Mouse (Mus musculus) Patski (cell line): ENCODE data around the gene Ssh3. TPM values are rescaled to one million over a fixed set of nuclear protein-coding genes. Genes with fewer than 3 reads are reported as not detected.
A peak's percentile ranks its signal among the peaks of the same experiment; 100 is the strongest.
"Not testable (repeated sequence)": the region's sequence is repeated elsewhere in the genome, so short reads cannot be mapped to it uniquely, and the experiment has no call there.

Experiments used
- ATAC-seq: fragments of 100-300 bp; one replicate; pipeline ENCODE4 v1.8.0; 2021
- CTCF ChIA-PET: fragments of 350-600 bp; sonication (Branson Sonifier 250); formaldehyde crosslinking; loops from one replicate; lab custom pipeline; 2022; ENCODE audit warnings: inconsistent platforms; lab: Charles Lee
- POLR2A ChIA-PET: fragments of 350-600 bp; sonication (Branson Sonifier 250); formaldehyde crosslinking; loops from one replicate; lab custom pipeline; 2022; ENCODE audit warnings: antibody characterized with exemption, inconsistent platforms; lab: Charles Lee
- DNase-seq: peaks from one replicate; pipeline ENCODE4 v3.0.0-alpha.2; 2011; ENCODE audit warnings: low read depth, low spot score
- H3K27me3 ChIP-seq: fragments of 371-371 bp; one replicate; pipeline ENCODE4 v1.5.1; 2021
- CTCF ChIP-seq: fragments of 100-300 bp; IDR thresholded peaks from one replicate; pipeline ENCODE4 v1.5.1; 2021
- in situ Hi-C: fragments of 300-500 bp; cut with MboI; formaldehyde crosslinking; loops from 3 replicates; pipeline ENCODE4 v1.11.1; 2018; ENCODE audit warnings: low pct_unique_long_range_greater_than_20kb, mixed read lengths
- polyA plus RNA-seq: library from polyadenylated mRNA; unstranded; gene quantifications from one replicate; pipeline ENCODE4 v1.2.3, GENCODE M21; 2021

Gene Ssh3
- polyA plus RNA-seq, 1 experiment from 2014 or later, result 71.3 TPM

DNA sequence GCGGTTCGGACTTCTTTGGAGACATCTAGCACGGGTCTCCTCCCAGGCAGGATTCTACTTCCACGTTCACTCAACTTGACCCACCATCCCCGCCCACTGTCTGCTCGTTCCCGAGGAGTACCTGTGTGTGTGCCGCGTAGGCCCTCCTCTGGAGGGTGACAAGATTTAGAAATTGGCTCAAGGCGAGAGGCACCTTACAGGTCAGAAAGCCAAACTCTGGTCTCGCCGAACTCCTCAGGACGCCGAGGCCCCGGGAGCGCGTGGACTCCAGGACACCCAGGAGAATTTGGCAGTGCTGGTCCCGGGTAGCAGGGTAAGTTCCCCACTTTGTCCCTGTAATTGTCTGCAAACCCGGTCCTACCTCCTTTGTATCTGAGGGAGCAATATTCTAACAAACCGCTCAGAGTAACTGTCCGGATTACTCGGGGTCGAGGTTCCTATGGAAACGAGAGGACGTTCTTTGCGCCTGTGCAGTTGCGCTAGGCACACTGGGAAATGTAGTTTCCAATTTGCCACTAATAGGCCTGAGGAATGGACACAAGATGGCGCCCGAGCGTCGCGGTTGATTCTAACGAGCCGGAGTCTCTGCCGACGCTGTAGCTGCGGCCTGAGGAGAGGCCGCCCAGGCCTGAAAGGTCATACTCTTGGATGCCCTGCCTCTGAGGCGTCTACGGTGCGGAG is 11.6 kb downstream of the Ssh3 start:
- DNase-seq (peak; percentile 91), ATAC-seq (peak; percentile 85)
- H3K27me3 ChIP-seq, result no peaks in the 10 kb centered on the region
- POLR2A ChIA-PET, result interaction anchor here (0.6 to 1.4 kb wide), 5 partner anchors 20 to 58 kb away, joined by 3 to 6 read pairs (median 4); partner anchors contain the start of gene Ankrd13d
- in situ Hi-C loops, result loop anchor here (5.0 to 10.0 kb wide), 2 partner anchors 55 to 157 kb away; no protein-coding TSS in a partner anchor
- TF ChIP-seq CTCF, result peak; percentile 98
- CTCF ChIA-PET, result interaction anchor here (0.7 to 3.0 kb wide), 18 partner anchors 9 to 184 kb away, joined by 3 to 12 read pairs (median 4); partner anchors contain the start of genes Grk2 and Ssh3

- H3K27me3 ChIP-seq, result no peaks in the 10 kb centered on the region
- ChIA-PET POLR2A (no interaction called here), CTCF (interaction anchor here (0.9 to 3.0 kb wide), 8 partner anchors 11 to 68 kb away, joined by 3 to 16 read pairs (median 6); no protein-coding TSS in a partner anchor)
- no peak for DNase-seq
- in situ Hi-C loops, result loop anchor here (5.0 to 10.0 kb wide), 2 partner anchors 57 to 159 kb away; no protein-coding TSS in a partner anchor
- TF ChIP-seq CTCF, result peak; percentile 71
- ATAC-seq, result no peak
These were observed 13.3 kb downstream of the Ssh3 start for GRCm38 (mm10) chr19:4255583-4256162.

GRCm38 (mm10) chr19:4254230-4254629 is 14.8 kb downstream of the Ssh3 start:
- ChIA-PET CTCF (interaction anchor here (0.7 to 2.8 kb wide), 8 partner anchors 9 to 57 kb away, joined by 3 to 16 read pairs (median 6); no protein-coding TSS in a partner anchor), POLR2A (interaction anchor here (0.5 to 2.1 kb wide), 3 partner anchors 17 to 42 kb away, joined by 3 to 6 read pairs (median 6); no protein-coding TSS in a partner anchor)
- no peak for DNase-seq
- no peak for TF ChIP-seq CTCF
- in situ Hi-C loops, result loop anchor here (10.0 kb wide), 1 partner anchor 161 kb away; no protein-coding TSS in a partner anchor
- ATAC-seq, result no peak
- H3K27me3 ChIP-seq, result no peaks in the 10 kb centered on the region

DNA sequence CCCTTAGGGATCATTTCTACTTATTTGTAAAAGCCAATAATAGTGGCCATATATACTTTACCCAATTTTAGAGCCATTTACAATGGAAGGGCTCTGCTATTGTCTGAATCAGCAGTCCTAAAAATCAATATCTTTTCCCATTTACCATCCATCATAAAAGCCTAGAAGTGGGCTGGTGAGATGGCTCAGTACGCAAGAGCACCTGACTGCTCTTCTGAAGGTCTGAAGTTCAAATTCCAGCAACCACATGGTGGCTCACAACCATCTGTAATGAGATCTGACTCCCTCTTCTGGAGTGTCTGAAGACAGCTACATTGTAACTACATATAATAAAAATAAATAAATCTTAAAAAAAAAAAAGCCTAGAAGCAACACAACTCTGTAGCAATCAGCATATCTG is 20.3 kb downstream of the Ssh3 start:
- TF ChIP-seq CTCF, result peak; percentile 25
- DNase-seq, H3K27me3 ChIP-seq, ATAC-seq: not testable (repeated sequence)
- ChIA-PET CTCF (interaction anchor here (0.7 to 2.6 kb wide), 7 partner anchors 9 to 244 kb away, joined by 3 to 8 read pairs (median 3); no protein-coding TSS in a partner anchor), POLR2A (interaction anchor here (0.7 to 1.8 kb wide), 2 partner anchors 37 to 42 kb away, joined by 3 to 4 read pairs; no protein-coding TSS in a partner anchor)
- in situ Hi-C loops, result loop anchor here (5.0 kb wide), 1 partner anchor 46 kb away; the partner anchor contains the start of gene Rad9a

- POLR2A ChIA-PET, result interaction anchor here (1.0 kb wide), 1 partner anchor 51 kb away, joined by 3 read pairs; no protein-coding TSS in a partner anchor
- DNase-seq, result no peak
- peak; percentile 51 for TF ChIP-seq CTCF
- CTCF ChIA-PET, result interaction anchor here (2.6 to 3.2 kb wide), 2 partner anchors 19 to 40 kb away, joined by 8 to 10 read pairs; no protein-coding TSS in a partner anchor
- no peak for ATAC-seq
- in situ Hi-C loops, result loop anchor here (5.0 kb wide), 1 partner anchor 45 kb away; the partner anchor contains the start of gene Rad9a
- no peaks in the 10 kb centered on the region for H3K27me3 ChIP-seq
These were observed 22.0 kb downstream of the Ssh3 start for GRCm38 (mm10) chr19:4247010-4247409.

- DNase-seq, result no peak
- in situ Hi-C loops, result loop anchor here (5.0 kb wide), 1 partner anchor 42 kb away; the partner anchor contains the start of gene Rad9a
- TF ChIP-seq CTCF, result no peak
- CTCF ChIA-PET, result interaction anchor here (1.7 to 3.2 kb wide), 2 partner anchors 10 to 17 kb away, joined by 6 to 10 read pairs; no protein-coding TSS in a partner anchor
- POLR2A ChIA-PET, result interaction anchor here (0.8 kb wide), 1 partner anchor 13 kb away, joined by 4 read pairs; the partner anchor contains the start of gene Pold4
- no peaks in the 10 kb centered on the region for H3K27me3 ChIP-seq
- no peak for ATAC-seq
These were observed 24.2 kb downstream of the Ssh3 start for GRCm38 (mm10) chr19:4244775-4245174.

GRCm38 (mm10) chr19:4242416-4242815 is 26.6 kb downstream of the Ssh3 start:
- in situ Hi-C loops, result no loop called here
- CTCF ChIA-PET, result interaction anchor here (1.0 to 2.4 kb wide), 9 partner anchors 10 to 43 kb away, joined by 3 to 17 read pairs (median 5); partner anchors contain the start of gene Pold4
- TF ChIP-seq CTCF, result peak; percentile 44
- ATAC-seq (no peak), DNase-seq (no peak)
- H3K27me3 ChIP-seq, result no peaks in the 10 kb centered on the region
- POLR2A ChIA-PET, result interaction anchor here (1.0 kb wide), 2 partner anchors 14 to 15 kb away, joined by 3 to 4 read pairs; no protein-coding TSS in a partner anchor

- ChIA-PET POLR2A (no interaction called here), CTCF (no interaction called here)
- in situ Hi-C loops, result no loop called here
- TF ChIP-seq CTCF, result no peak
- H3K27me3 ChIP-seq, result no peaks in the 10 kb centered on the region
- ATAC-seq (no peak), DNase-seq (no peak)
These were observed 28.7 kb downstream of the Ssh3 start for GRCm38 (mm10) chr19:4240247-4240668.

- no peak for ATAC-seq
- in situ Hi-C loops, result no loop called here
These were observed 34.4 kb downstream of the Ssh3 start for GRCm38 (mm10) chr19:4234548-4234947.

More at GRCm38 (mm10) chr19:4234548-4234947, 34.4 kb downstream of the Ssh3 start:
- TF ChIP-seq CTCF, result no peak
- ChIA-PET CTCF (interaction anchor here (20.5 kb wide), 1 partner anchor 22 kb away, joined by 396 read pairs; the partner anchor contains the start of genes AC109138.7 and Clcf1), POLR2A (interaction anchor here (8.3 kb wide), 1 partner anchor 21 kb away, joined by 199 read pairs; the partner anchor contains the start of genes AC109138.7 and Clcf1)
- H3K27me3 ChIP-seq, result no peaks in the 10 kb centered on the region
- no peak for DNase-seq
